Mouse (Mus musculus) megakaryocyte-erythroid progenitor cell, adult 5 weeks (primary cell): ENCODE results near the gene Tmem218. TPM values are rescaled to one million over a fixed set of nuclear protein-coding genes. Genes with fewer than 3 reads are reported as not detected.

Source experiments
- polyA plus RNA-seq: library from polyadenylated mRNA; stranded (reverse); fragments of >175 nt; gene quantifications from 2 replicates; pipeline ENCODE4 v1.2.3, GENCODE M21; 2012

Gene Tmem218
- 0.33 and 0.53 TPM in 2 replicates for polyA plus RNA-seq

DNA sequence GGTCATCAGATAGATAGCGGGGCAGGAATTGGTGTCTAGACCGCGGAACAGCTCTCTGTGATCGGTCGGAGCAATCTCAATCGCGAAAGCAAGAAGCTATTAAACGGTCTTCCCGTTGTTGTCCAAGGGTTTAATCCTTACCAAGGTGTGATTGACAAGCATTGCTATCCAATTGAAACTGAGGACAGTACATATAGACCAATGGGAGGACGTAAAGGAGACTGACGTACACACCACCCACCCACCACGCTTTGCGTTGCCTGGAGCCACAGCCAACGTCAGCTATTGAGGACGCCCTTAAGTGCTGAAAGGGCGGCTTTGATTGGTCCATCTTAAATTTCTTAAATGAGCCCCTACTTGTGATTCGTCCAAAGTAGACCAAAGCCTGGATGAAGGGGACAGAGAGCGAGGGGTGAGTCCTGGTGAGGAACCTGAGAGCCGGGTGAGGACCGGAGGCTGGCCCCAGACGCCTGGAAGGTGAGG is at the start of gene Tmem218:
Gene Tmem218, plus strand, starts transcription at position 295 of the 483 bp plus-strand sequence.

GRCm38 (mm10) chr9:37255149-37255888 is 47.3 kb downstream of the Tmem218 start, which contains the start of gene Slc37a2:
Gene Slc37a2 (minus strand): TSS chr9:37255738.

Other genes with a start within 250 kb of the Tmem218 start
- 0.35 and 0.65 TPM in 2 replicates for gene Pknox2, start 60.8 kb upstream of the Tmem218 start, polyA plus RNA-seq
- 0.04 and 0.12 TPM in 2 replicates for gene Slc37a2, start 47.5 kb downstream of the Tmem218 start, polyA plus RNA-seq
- 8.4 and 13.5 TPM in 2 replicates for gene Ccdc15, start 140.2 kb downstream of the Tmem218 start, polyA plus RNA-seq
- 0.03 TPM in 1 of 2 replicates, not detected in the other for gene Hepacam, start 159.1 kb downstream of the Tmem218 start, polyA plus RNA-seq
- gene Robo4, start 193.7 kb downstream of the Tmem218 start, polyA plus RNA-seq: 1.9 and 3.5 TPM in 2 replicates
- gene Robo3, start 225.0 kb downstream of the Tmem218 start, polyA plus RNA-seq: 37.2 and 53.8 TPM in 2 replicates